Mouse (Mus musculus) ES-E14 (cell line): ENCODE results near the gene Fam133b.

Experiments used
- CHD2 ChIP-seq: IDR thresholded peaks from 2 replicates; pipeline ENCODE4 v1.6.1; 2014; ENCODE audit warnings: mild to moderate bottlenecking, low read depth, low read length, inconsistent platforms
- HCFC1 ChIP-seq: IDR thresholded peaks from 2 replicates; pipeline ENCODE4 v1.6.1; 2012; ENCODE audit warnings: low read length, inconsistent platforms, borderline replicate concordance; ENCODE audit not compliant: insufficient read depth
- MAFK ChIP-seq: IDR thresholded peaks from 2 replicates; pipeline ENCODE4 v1.6.1; 2014; ENCODE audit warnings: mild to moderate bottlenecking, low read depth, low read length, inconsistent platforms; ENCODE audit not compliant: insufficient read depth
- ZC3H11A ChIP-seq: IDR thresholded peaks from 2 replicates; pipeline ENCODE4 v1.6.1; 2012; ENCODE audit warnings: low read depth, mild to moderate bottlenecking, inconsistent platforms, low read length, borderline replicate concordance
- ZNF384 ChIP-seq: IDR thresholded peaks from 2 replicates; pipeline ENCODE4 v1.6.1; 2012; ENCODE audit warnings: low read depth, low read length, inconsistent platforms

- TF ChIP-seq ZC3H11A (no peak), CHD2 (no peak), MAFK (no peak), HCFC1 (peak; percentile 70; the same call in 1 of the 2 replicates), ZNF384 (no peak)
These were observed at the start of gene Fam133b for GRCm38 (mm10) chr5:3543629-3544479.
